Mouse (Mus musculus): Measurements from ENCODE around the gene Cyp2t4.

GRCm38 (mm10) chr7:27104882-27105281 lies 48.6 kb upstream of the Cyp2t4 start:
- TF ChIP-seq CTCF (IDR thresholded peaks at IDR 0.05; ENCODE audit: insufficient read depth, low read depth, low read length), result no peak
- no peak for TF ChIP-seq POLR2A (IDR thresholded peaks at IDR 0.05; ENCODE audit: insufficient read depth, low read depth, low read length)
